Mouse (Mus musculus) left cerebral cortex, postnatal 36 days (tissue): Measurements from ENCODE around the gene Ciita. TPM values are rescaled to one million over a fixed set of nuclear protein-coding genes. Genes with fewer than 3 reads are reported as not detected.

Source experiments
- DNase-seq, 2 experiments: peaks; one replicate each; pipeline ENCODE4 v3.0.0; 2021 to 2022; ENCODE audit warnings: low spot score in 2 of 2, mixed read lengths in 1 of 2
- intact Hi-C: fragments of 180-260 bp; cut with DNase I; formaldehyde crosslinking; loops from one replicate; pipeline ENCODE4 v1.15.1; 2025
- total RNA-seq, 2 experiments: library from RNA; stranded (reverse); gene quantifications; 2 replicates each; pipeline ENCODE4 v1.2.3; 2021

Gene Ciita
- total RNA-seq, 2 experiments from 2014 or later, result 0.14 TPM; not detected in 1

DNA sequence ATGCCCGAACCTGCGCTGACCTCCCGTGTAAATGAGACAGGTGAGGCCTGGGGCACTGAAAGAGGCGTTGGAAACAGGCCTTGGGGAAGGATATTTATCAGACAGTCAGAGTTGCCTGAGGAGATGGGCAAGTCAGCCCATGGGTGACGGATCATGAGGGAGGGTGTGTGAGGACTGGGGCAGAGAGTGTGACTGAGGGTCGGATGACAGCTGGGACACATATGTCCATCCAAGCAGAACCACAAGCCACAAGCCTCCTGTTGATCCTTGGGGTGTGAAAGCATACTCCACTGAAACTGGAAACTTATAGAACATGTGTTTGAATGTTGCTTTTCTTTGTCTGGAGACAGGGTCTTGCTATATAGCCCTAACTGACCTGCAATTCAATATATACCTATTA lies 28.8 kb downstream of the Ciita start:
- no peak for DNase-seq
- intact Hi-C loops, result no loop called here

- DNase-seq, result no peak
- intact Hi-C loops, result no loop called here
Observed at GRCm38 (mm10) chr16:10510477-10511133, 30.7 kb downstream of the Ciita start.

DNA sequence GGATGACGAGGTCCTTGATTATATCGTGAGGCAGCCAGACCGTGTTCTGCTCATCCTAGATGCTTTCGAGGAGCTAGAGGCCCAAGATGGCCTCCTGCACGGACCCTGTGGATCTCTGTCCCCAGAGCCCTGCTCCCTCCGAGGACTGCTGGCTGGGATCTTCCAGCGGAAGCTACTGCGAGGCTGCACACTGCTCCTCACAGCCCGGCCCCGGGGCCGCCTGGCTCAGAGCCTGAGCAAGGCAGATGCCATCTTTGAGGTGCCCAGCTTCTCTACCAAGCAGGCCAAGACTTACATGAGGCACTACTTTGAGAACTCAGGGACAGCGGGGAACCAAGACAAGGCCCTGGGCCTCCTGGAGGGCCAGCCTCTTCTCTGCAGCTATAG lies 31.3 kb downstream of the Ciita start:
- intact Hi-C loops, result no loop called here
- no peak for DNase-seq

GRCm38 (mm10) chr16:10515953-10516572 lies 36.2 kb downstream of the Ciita start:
- no peak for DNase-seq
- intact Hi-C loops, result no loop called here

GRCm38 (mm10) chr16:10518030-10518429 lies 38.2 kb downstream of the Ciita start:
- intact Hi-C loops, result no loop called here

DNA sequence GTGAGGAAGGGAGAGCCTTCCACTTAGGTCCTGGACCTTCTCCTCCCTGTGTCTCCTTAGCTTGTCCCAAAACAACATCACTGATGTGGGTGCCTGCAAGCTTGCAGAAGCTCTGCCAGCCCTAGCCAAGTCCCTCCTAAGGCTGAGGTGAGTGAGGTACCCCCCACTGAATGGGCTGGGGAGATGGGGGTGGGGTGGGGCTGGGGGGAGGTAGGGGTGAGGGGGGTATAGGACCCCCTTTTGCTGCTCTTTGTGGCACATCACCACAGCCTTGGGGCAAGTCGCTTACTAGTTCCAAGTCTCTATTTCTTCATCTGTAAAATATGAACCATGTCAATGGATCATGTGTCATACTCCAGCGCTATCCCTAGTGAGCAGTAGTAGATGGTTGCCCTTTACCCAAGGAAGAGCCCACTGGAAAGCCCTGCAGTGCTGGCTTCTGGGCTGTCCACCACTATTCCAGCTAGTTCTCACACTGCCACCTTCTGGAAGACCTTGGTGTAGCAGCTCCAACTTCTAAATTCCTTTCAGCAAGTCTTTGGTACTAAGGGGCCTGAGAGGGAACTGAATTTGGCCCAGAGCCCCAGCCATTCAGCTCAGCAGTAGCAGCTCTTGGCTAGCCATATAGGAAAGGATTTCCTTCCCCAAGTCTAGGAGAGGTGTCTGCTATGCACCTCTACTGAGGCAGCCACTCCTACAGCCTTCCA lies 41.2 kb downstream of the Ciita start:
- intact Hi-C loops, result loop anchor here (5.0 kb wide), 4 partner anchors 74 to 434 kb away; partner anchors contain the start of genes Nubp1 and Tvp23a
- DNase-seq, result peak; percentile 35 to 73

More at GRCm38 (mm10) chr16:10518030-10518429, 38.2 kb downstream of the Ciita start:
- no peak for DNase-seq

GRCm38 (mm10) chr16:10522811-10523210 lies 43.0 kb downstream of the Ciita start:
- intact Hi-C loops, result loop anchor here (5.0 kb wide), 4 partner anchors 76 to 436 kb away; partner anchors contain the start of genes Nubp1 and Tvp23a
- peak; percentile 39 to 61 for DNase-seq

- intact Hi-C loops, result loop anchor here (5.0 kb wide), 4 partner anchors 76 to 436 kb away; partner anchors contain the start of genes Nubp1 and Tvp23a
- DNase-seq, result no peak
Observed at GRCm38 (mm10) chr16:10523650-10524049, 43.8 kb downstream of the Ciita start.

GRCm38 (mm10) chr16:10524866-10525609 lies 45.2 kb downstream of the Ciita start:
- intact Hi-C loops, result loop anchor here (5.0 kb wide), 4 partner anchors 78 to 438 kb away; partner anchors contain the start of genes Nubp1 and Tvp23a
- no peak for DNase-seq

DNA sequence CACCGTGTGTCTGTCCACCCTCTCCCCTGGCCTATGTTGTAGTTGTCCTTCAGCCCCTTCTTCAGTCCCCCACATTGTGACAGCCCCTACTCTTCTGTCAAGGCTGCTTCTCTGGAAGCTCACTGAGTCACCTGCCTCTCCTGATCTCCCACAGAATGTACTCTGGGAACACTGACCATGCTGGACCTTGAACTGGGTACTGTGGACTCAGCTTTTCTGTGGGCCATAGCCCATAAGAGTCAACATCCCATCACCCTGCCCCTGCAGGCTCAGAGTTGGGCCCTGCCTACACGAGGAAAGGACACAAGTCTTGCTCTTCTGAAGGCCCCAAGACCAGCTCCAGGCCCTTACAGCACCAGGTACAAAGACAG lies 45.7 kb downstream of the Ciita start:
- intact Hi-C loops, result no loop called here
- no peak for DNase-seq

DNA sequence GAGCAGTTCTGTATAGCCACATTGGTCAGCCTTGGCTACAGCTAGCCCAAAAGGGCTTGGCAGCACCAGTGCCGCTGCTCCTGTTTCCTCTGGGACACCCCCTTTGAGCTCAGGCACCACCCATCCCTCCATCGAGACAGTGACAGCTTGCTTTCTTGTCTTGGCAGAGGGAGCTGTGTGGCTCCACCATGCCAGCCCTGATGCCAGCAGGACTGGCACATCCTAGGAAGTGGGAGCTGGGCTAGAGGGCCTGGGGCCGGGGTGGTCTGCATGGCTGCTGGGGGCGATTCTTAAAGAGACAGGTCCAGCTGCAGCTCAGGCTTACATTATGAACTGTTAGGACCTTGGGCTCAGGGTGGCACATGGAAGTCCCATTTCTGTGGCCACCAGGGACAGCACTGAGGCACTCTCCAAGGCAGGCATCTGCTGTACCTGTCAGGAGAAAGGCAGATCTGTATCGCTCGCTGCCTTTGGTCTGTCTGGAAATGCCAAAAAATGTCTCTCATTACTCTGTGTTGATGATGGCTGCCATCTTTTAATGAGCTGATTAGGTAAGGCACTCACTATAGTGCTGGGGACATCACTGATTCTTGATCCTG lies 47.3 kb downstream of the Ciita start:
- intact Hi-C loops, result no loop called here
- DNase-seq, result no peak

GRCm38 (mm10) chr16:10528382-10528781 lies 48.5 kb downstream of the Ciita start:
- intact Hi-C loops, result no loop called here
- DNase-seq, result no peak

DNA sequence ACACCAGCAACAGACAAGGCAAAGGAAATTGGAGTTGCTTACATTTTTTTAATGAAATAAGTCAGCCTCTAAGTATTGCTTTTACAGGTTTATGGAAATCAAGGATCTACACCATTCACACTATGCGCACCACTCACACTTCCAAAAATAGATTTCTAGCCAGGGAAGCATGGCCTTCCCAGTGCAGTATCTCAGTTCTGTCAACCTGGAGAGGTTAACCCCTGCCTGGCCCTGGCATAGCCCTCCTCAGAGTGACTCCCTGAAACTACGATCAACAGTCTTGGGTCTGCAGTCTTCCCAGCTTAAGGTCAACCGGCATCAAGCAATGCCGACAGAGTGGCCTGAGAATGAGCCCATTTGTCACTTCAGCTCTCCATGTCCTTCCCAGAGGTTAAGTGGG lies 50.3 kb downstream of the Ciita start:
- intact Hi-C loops, result no loop called here
- no peak for DNase-seq

- no peak for DNase-seq
- intact Hi-C loops, result no loop called here
Observed at GRCm38 (mm10) chr16:10533781-10534180, 53.9 kb downstream of the Ciita start.

DNA sequence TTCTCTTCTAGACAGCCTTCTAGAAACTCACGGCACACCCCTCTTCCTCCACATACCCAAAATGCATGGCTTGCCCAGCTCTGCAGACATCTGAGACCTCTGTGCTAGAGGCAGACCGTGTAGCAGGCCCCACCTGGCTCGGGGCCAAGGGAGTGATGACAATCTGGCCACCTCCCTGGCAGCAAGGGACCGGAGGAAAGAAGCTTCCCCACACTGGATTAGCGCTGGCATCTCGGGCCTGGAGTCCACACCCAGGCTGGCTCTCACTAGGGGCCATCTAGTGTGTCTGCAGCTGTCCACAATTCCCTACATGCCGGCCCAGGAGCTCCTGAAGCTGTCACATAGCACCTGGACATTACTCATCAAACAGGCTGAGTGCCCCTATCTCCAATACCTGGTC lies 54.7 kb downstream of the Ciita start:
- DNase-seq, result no peak
- intact Hi-C loops, result no loop called here

- intact Hi-C loops, result no loop called here
- no peak for DNase-seq
Observed at GRCm38 (mm10) chr16:10536323-10536722, 56.5 kb downstream of the Ciita start.

DNA sequence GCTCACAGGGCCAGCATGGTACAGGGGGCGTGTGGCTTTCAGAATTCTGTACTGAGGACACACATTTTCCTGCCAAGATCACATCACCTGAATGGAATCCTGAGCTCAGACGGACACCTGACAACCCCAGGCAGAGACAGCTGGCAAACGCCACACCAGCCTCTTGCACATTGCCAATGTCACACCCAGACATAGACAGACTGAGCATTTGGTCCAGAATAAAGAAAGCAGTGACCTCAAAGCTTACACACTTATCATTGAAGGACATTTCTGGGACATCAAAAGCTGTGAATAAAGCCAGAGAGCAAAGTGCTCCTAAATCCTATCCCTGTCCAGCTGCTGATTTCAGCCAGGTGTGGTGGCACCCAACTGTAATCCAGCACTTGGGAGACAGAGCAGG lies 57.1 kb downstream of the Ciita start:
- DNase-seq, result no peak
- intact Hi-C loops, result no loop called here

- DNase-seq, result no peak
- intact Hi-C loops, result no loop called here
Observed at GRCm38 (mm10) chr16:10540763-10541597, 61.1 kb downstream of the Ciita start.

- intact Hi-C loops, result no loop called here
- no peak for DNase-seq
Observed at GRCm38 (mm10) chr16:10541598-10541930, 61.7 kb downstream of the Ciita start.
